Mouse (Mus musculus) stomach, embryonic 15.5 days (tissue): Measurements from ENCODE around the gene Zfand4. TPM values are rescaled to one million over a fixed set of nuclear protein-coding genes. Genes with fewer than 3 reads are reported as not detected.

Source experiments
- polyA plus RNA-seq: library from polyadenylated mRNA; unstranded; fragments of >200 nt; fragmentation: Nextera tagmentation; extraction: Ambion mirVana; gene quantifications from 2 replicates; pipeline ENCODE4 v1.2.1, GENCODE M21; 2015

Gene Zfand4
- polyA plus RNA-seq, 1 experiment from 2014 or later = 5.1 TPM

Other genes with a start within 250 kb of the Zfand4 start
- gene Tmcc1, start 70.7 kb upstream of the Zfand4 start, polyA plus RNA-seq = 13.6 and 19.1 TPM in 2 replicates
- gene Washc2, start 56.2 kb upstream of the Zfand4 start, polyA plus RNA-seq = 36.7 and 39.8 TPM in 2 replicates
- 33.6 and 38.2 TPM in 2 replicates for gene March8, start 73.8 kb downstream of the Zfand4 start, polyA plus RNA-seq
- gene Alox5, start 197.0 kb downstream of the Zfand4 start, polyA plus RNA-seq = 5.0 and 6.4 TPM in 2 replicates
- gene Olfr211, start 224.9 kb downstream of the Zfand4 start, polyA plus RNA-seq = not detected in 2 replicates
- gene Olfr212, start 242.3 kb downstream of the Zfand4 start, polyA plus RNA-seq = not detected in 2 replicates